8 mouse cellular contexts compared by ENCODE assay signal in the genomic region with DNA sequence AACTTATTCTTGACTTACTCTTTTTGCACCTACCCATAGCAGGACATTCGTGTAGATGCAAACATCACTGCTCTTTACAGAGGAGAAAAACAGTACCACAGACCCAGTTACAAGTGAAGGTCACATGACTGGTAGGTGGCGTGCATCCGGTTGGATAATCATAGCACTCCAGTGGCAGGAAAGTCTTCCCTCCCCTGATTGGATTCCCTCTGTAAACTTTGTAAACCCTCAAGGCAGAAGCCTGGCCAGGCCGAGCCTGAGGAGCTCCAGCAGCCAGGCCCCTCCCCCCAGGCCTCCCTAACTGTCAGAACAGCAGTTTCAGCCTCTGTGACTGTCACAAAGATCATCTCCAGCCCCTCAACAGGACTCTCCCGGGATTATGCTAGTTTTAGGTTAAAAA. TPM values are rescaled to one million over a fixed set of nuclear protein-coding genes. Genes with fewer than 3 reads are reported as not detected.
DNase-seq lines count a peak whose midpoint lies in the region; ATAC-seq and TF ChIP-seq lines count a peak whose summit lies in the region.

No protein-coding gene starts in this region.

- no peak overlapping the region for H3K4me3 ChIP-seq in liver, postnatal 0 days (ENCODE audit: low read depth, low read length)
- no peak overlapping the region for H3K4me3 ChIP-seq in hindbrain, embryonic 11.5 days (ENCODE audit: low read depth, low read length)
- H3K4me3 ChIP-seq in midbrain, embryonic 10.5 days: no peak overlapping the region

- WGBS in liver, postnatal 0 days (ENCODE audit: insufficient replicate concordance): 17% methylated on average over 5 of the region's 5 CpGs
- WGBS in hindbrain, embryonic 11.5 days: 47% methylated on average over 5 of the region's 5 CpGs
- 49% methylated on average over 5 of the region's 5 CpGs for WGBS in midbrain, embryonic 10.5 days

- H3K27me3 ChIP-seq in liver, postnatal 0 days (ENCODE audit: insufficient read depth, low read length): no peaks in the 10 kb centered on the region
- no peaks in the 10 kb centered on the region for H3K27me3 ChIP-seq in hindbrain, embryonic 11.5 days (ENCODE audit: control insufficient read depth, insufficient read depth, low read length)
- no peaks in the 10 kb centered on the region for H3K27me3 ChIP-seq in midbrain, embryonic 10.5 days (ENCODE audit: low read depth, poor library complexity, severe bottlenecking)

- no peak for TF ChIP-seq CTCF in liver, postnatal 0 days (IDR thresholded peaks at IDR 0.05; ENCODE audit: low read depth)

- H3K4me2 ChIP-seq in liver, postnatal 0 days (ENCODE audit: low read depth, low read length): peak overlapping the region; percentile 55
- no peak overlapping the region for H3K4me2 ChIP-seq in hindbrain, embryonic 11.5 days (replicated peaks; ENCODE audit: low read depth, low read length)

- H3K9ac ChIP-seq in liver, postnatal 0 days (replicated peaks): 0 out of 2 replicates have a peak overlapping the region, but pooled peaks have one; percentile 16
- no peak overlapping the region for H3K9ac ChIP-seq in hindbrain, embryonic 11.5 days (ENCODE audit: low read depth, low read length)

- H3K27ac ChIP-seq in liver, postnatal 0 days (ENCODE audit: low read depth): peak overlapping the region; percentile 83
- no peak overlapping the region for H3K27ac ChIP-seq in hindbrain, embryonic 11.5 days (ENCODE audit: low read depth, low read length)
- no peak overlapping the region for H3K27ac ChIP-seq in midbrain, embryonic 10.5 days (replicated peaks)

- 0 out of 2 replicates have a peak, but pooled peaks cover 5% of the 10 kb centered on the region for H3K4me1 ChIP-seq in liver, postnatal 0 days (ENCODE audit: insufficient read depth)
- no peaks in the 10 kb centered on the region for H3K4me1 ChIP-seq in hindbrain, embryonic 11.5 days (replicated peaks; ENCODE audit: control insufficient read depth, insufficient read depth, low read length)
- H3K4me1 ChIP-seq in midbrain, embryonic 10.5 days: 0 out of 2 replicates have a peak, but pooled peaks cover 8% of the 10 kb centered on the region

- no peaks in the 10 kb centered on the region for H3K36me3 ChIP-seq in liver, postnatal 0 days (replicated peaks; ENCODE audit: insufficient read depth, low read length)
- H3K36me3 ChIP-seq in hindbrain, embryonic 11.5 days (ENCODE audit: control insufficient read depth, insufficient read depth, low read length): no peaks in the 10 kb centered on the region
- H3K36me3 ChIP-seq in midbrain, embryonic 10.5 days: peaks cover 5% of the 10 kb centered on the region

- peaks cover 3% of the 10 kb centered on the region; the same call in 1 of the 2 replicates for H3K9me3 ChIP-seq in liver, postnatal 0 days (ENCODE audit: low read length)
- H3K9me3 ChIP-seq in hindbrain, embryonic 11.5 days (ENCODE audit: control insufficient read depth, low read length): no peaks in the 10 kb centered on the region
- H3K9me3 ChIP-seq in midbrain, embryonic 10.5 days (replicated peaks): no peaks in the 10 kb centered on the region

- no peak for TF ChIP-seq EP300 in liver, postnatal 0 days (IDR thresholded peaks at IDR 0.05; ENCODE audit: low read depth)

- peak; percentile 70 for ATAC-seq in liver, postnatal 0 days
- ATAC-seq in inflammation-experienced regulatory T-cells, adult 6 months: no peak
- ATAC-seq in hindbrain, embryonic 11.5 days (ENCODE audit: low FRiP score): no peak

- DNase-seq in 416B (ENCODE audit: low read depth): peak; percentile 26
- DNase-seq in embryo, embryonic 11 days: peak; percentile 41
- peak; percentile 56 for DNase-seq in heart, postnatal 4 days
- peak; percentile 50 for DNase-seq in liver, postnatal 0 days
- no peak for DNase-seq in layer of hippocampus, adult 9-11 months
- no peak for DNase-seq in hindbrain, embryonic 11.5 days (ENCODE audit: low spot score)
- no peak for DNase-seq in midbrain, embryonic 10.5 days (ENCODE audit: low spot score)

RNA-seq across cellular contexts. Expression of a gene that starts 12.2 kb away (rescaled TPM):
- 10 to 100 TPM; 84.4 to 88.3 TPM for total RNA-seq in heart, postnatal 4 days (2021)
- 56.7 and 70.2 TPM in 2 replicates for polyA plus RNA-seq in liver, postnatal 0 days (2015; fragmentation: Nextera tagmentation; extraction: Ambion mirVana)
- 1 to 10 TPM in 2 of 3 experiments, not detected in 1; 2.8 to 5.1 TPM for polyA plus RNA-seq in inflammation-experienced regulatory T-cells, adult 6 months (2017; shearing (Covaris generic))
- 81.9 and 87.2 TPM in 2 replicates for polyA plus RNA-seq in hindbrain, embryonic 11.5 days (2014; fragmentation: Nextera tagmentation; extraction: Ambion mirVana)
- 64.7 and 70.3 TPM in 2 replicates for polyA plus RNA-seq in midbrain, embryonic 10.5 days (2016; fragmentation: Nextera tagmentation; extraction: Ambion mirVana)

RNA-seq across cellular contexts. Expression of a gene that starts 12.6 kb away (rescaled TPM):
- 1 to 10 TPM in 1 of 2 experiments, under 1 TPM in 1; 0.88 to 1.5 TPM for total RNA-seq in heart, postnatal 4 days (2021)
- polyA plus RNA-seq in liver, postnatal 0 days (2015; fragmentation: Nextera tagmentation; extraction: Ambion mirVana): 3.5 and 4.0 TPM in 2 replicates
- polyA plus RNA-seq in inflammation-experienced regulatory T-cells, adult 6 months (2017; shearing (Covaris generic)): 1 to 10 TPM; 5.3 to 7.5 (median 5.8) TPM
- 4.4 and 4.6 TPM in 2 replicates for polyA plus RNA-seq in hindbrain, embryonic 11.5 days (2014; fragmentation: Nextera tagmentation; extraction: Ambion mirVana)
- 3.1 and 3.4 TPM in 2 replicates for polyA plus RNA-seq in midbrain, embryonic 10.5 days (2016; fragmentation: Nextera tagmentation; extraction: Ambion mirVana)

Comparison
In these comparisons a context has a peak if more than half of its experiments do, and no peak if none do; other contexts are left out.
1. DNase-seq: peak in 416B (single experiment), embryo, embryonic 11 days (single experiment), heart, postnatal 4 days (single experiment) and liver, postnatal 0 days (single experiment); none in layer of hippocampus, adult 9-11 months (single experiment), hindbrain, embryonic 11.5 days (single experiment) and midbrain, embryonic 10.5 days (single experiment).